Mouse (Mus musculus): Measurements from ENCODE around the gene Armc9. TPM values are rescaled to one million over a fixed set of nuclear protein-coding genes. Genes with fewer than 3 reads are reported as not detected.
A peak's percentile ranks its signal among the peaks of the same experiment; 100 is the strongest.

The Armc9 gene
- total and polyA plus RNA-seq, 3 experiments = 3.6 to 10.9 (median 8.1) TPM

GRCm38 (mm10) chr1:86312269-86312668 is 157.7 kb downstream of the Armc9 start:
- DNase-seq = no peak

GRCm38 (mm10) chr1:86313096-86313771 is 158.7 kb downstream of the Armc9 start:
- no peak for DNase-seq

GRCm38 (mm10) chr1:86313772-86314125 is 159.2 kb downstream of the Armc9 start:
- DNase-seq = peak; percentile 19

GRCm38 (mm10) chr1:86320822-86321413 is 166.3 kb downstream of the Armc9 start:
- no peak for DNase-seq

Other genes with a start within 250 kb of the Armc9 start
- gene 4933407L21Rik, start 226.3 kb upstream of the Armc9 start, total RNA-seq (2021) = under 1 TPM in 1 of 2 experiments, not detected in 1; 0.24 TPM
- 0.10 TPM in 1 of 2 replicates, not detected in the other for gene 4933407L21Rik, start 226.3 kb upstream of the Armc9 start, polyA plus RNA-seq (2012; rRNA removed)
- gene Gpr55, start 193.8 kb upstream of the Armc9 start, total RNA-seq (2021) = 1 to 10 TPM; 4.3 to 4.4 TPM
- 0.98 and 1.2 TPM in 2 replicates for gene Gpr55, start 193.8 kb upstream of the Armc9 start, polyA plus RNA-seq (2012; rRNA removed)
- not detected for gene Spata3, start 138.0 kb upstream of the Armc9 start, total RNA-seq (2021)
- not detected in 2 replicates for gene Spata3, start 138.0 kb upstream of the Armc9 start, polyA plus RNA-seq (2012; rRNA removed)
- under 1 TPM; 0.12 to 0.21 TPM for gene 2810459M11Rik, start 108.9 kb upstream of the Armc9 start, total RNA-seq (2021)
- gene 2810459M11Rik, start 108.9 kb upstream of the Armc9 start, polyA plus RNA-seq (2012; rRNA removed) = 0.07 and 0.25 TPM in 2 replicates
- gene Psmd1, start 90.4 kb upstream of the Armc9 start, total RNA-seq (2021) = 100 to 1,000 TPM; 123 to 128 TPM
- gene Psmd1, start 90.4 kb upstream of the Armc9 start, polyA plus RNA-seq (2012; rRNA removed) = 19.9 and 27.6 TPM in 2 replicates
- gene Htr2b, start 42.8 kb upstream of the Armc9 start, total RNA-seq (2021) = under 1 TPM; 0.14 TPM
- 0.25 TPM in 1 of 2 replicates, not detected in the other for gene Htr2b, start 42.8 kb upstream of the Armc9 start, polyA plus RNA-seq (2012; rRNA removed)
- 1 to 10 TPM; 6.9 to 9.4 TPM for gene Gm21972, start 21.1 kb upstream of the Armc9 start, total RNA-seq (2021)
- 0.30 TPM in 1 of 2 replicates, not detected in the other for gene Gm21972, start 21.1 kb upstream of the Armc9 start, polyA plus RNA-seq (2012; rRNA removed)
- under 1 TPM; 0.21 to 0.26 TPM for gene B3gnt7, start 148.1 kb downstream of the Armc9 start, total RNA-seq (2021)
- gene B3gnt7, start 148.1 kb downstream of the Armc9 start, polyA plus RNA-seq (2012; rRNA removed) = 0.36 and 0.40 TPM in 2 replicates
- 100 to 1,000 TPM; 183 to 192 TPM for gene Ncl, start 204.6 kb downstream of the Armc9 start, total RNA-seq (2021)
- 4.8 and 8.9 TPM in 2 replicates for gene Ncl, start 204.6 kb downstream of the Armc9 start, polyA plus RNA-seq (2012; rRNA removed)